Mouse (Mus musculus): ENCODE results near the gene Slc13a5.

DNA sequence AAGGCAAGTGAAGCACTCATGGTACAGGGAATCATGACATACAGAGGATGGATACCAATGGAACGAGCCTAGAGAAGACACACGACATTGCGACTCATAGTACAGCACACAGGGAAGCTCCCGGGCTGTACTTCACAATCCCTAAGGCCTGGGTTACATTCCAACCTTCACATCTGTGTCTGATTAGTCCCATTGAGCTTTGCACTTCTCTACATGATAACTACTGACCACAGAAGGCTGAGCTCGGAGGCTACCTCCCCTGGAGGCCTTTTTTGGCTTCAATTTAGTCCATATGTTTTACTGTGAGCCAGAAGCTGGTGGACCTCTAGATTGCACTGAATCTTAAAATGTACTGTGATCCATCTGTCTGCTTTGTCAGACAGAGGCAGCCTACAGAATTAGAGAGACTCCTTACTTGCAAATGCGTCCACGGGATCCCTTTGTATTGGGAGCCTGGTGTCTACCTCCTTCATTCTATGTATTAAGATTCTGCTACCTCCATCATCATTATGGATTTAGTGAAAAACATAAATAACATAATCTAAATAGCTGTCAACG, 21.7 kb downstream of the Slc13a5 start:
- TF ChIP-seq CHD2 (IDR thresholded peaks at IDR 0.05; ENCODE audit: low read depth, low read length) (no peak), HCFC1 (IDR thresholded peaks at IDR 0.05; ENCODE audit: borderline replicate concordance, insufficient read depth, low read length) (no peak), MAFK (IDR thresholded peaks at IDR 0.05; ENCODE audit: insufficient read depth, low read depth, low read length) (no peak), ZC3H11A (IDR thresholded peaks at IDR 0.05; ENCODE audit: borderline replicate concordance, low read depth, low read length) (no peak), ZNF384 (IDR thresholded peaks at IDR 0.05; ENCODE audit: low read depth, low read length) (no peak)

Data from ES-E14 (cell line).